Mouse (Mus musculus): ENCODE data around the gene Ndufs7.

Gene Ndufs7

GRCm38 (mm10) chr10:80295618-80296425 lies 46.9 kb downstream of the Ndufs7 start, which contains the start of gene Apc2:
TSS of gene Apc2 (plus strand) at chr10:80295977.
- peak; percentile 78 to 84 for DNase-seq

- DNase-seq: no peak
These were observed 47.9 kb downstream of the Ndufs7 start for GRCm38 (mm10) chr10:80296824-80297223.

GRCm38 (mm10) chr10:80297526-80298133 lies 48.7 kb downstream of the Ndufs7 start:
- no peak for DNase-seq

- peak; percentile 77 to 83 for DNase-seq
These were observed 49.8 kb downstream of the Ndufs7 start for GRCm38 (mm10) chr10:80298571-80299281.

- no peak for DNase-seq
These were observed 50.4 kb downstream of the Ndufs7 start for GRCm38 (mm10) chr10:80299301-80299700.

GRCm38 (mm10) chr10:80299824-80300223 lies 50.9 kb downstream of the Ndufs7 start:
- DNase-seq: no peak

- no peak for DNase-seq
These were observed 51.8 kb downstream of the Ndufs7 start for GRCm38 (mm10) chr10:80300672-80301181.

GRCm38 (mm10) chr10:80301256-80302081 lies 52.5 kb downstream of the Ndufs7 start:
- DNase-seq: no peak

GRCm38 (mm10) chr10:80302082-80302355 lies 53.1 kb downstream of the Ndufs7 start:
- no peak for DNase-seq

- DNase-seq: peak; percentile 80 to 86
These were observed 53.6 kb downstream of the Ndufs7 start for GRCm38 (mm10) chr10:80302471-80302881.

GRCm38 (mm10) chr10:80304458-80304857 lies 55.5 kb downstream of the Ndufs7 start:
- DNase-seq: no peak

GRCm38 (mm10) chr10:80304862-80305261 lies 55.9 kb downstream of the Ndufs7 start:
- DNase-seq: peak; percentile 69 to 79
